Mouse (Mus musculus): ENCODE data around the gene Acin1. TPM values are rescaled to one million over a fixed set of nuclear protein-coding genes. Genes with fewer than 3 reads are reported as not detected.

The Acin1 gene
- polyA plus RNA-seq, 1 experiment from 2014 or later: 118 TPM

DNA sequence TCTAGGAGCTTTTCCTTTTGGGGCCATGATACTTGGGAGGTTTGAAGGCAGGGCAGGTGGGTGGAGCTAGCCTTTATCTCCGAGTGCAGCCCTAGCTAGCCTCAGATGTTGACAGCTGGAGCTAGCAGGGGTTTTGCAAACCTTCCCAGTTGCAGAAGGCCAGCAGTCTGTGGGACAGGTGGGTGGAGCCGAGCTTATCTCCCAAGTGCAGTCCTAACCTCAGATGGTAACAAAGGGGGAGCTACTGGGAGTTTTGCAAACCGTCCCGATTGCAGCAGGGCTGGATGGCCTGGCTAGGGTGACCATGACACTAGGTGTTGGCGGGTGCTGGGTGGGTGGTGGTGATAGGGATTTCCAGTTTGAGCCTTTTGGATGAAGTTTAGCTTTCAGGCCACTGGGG lies 19.1 kb upstream of the Acin1 start:
- H3K9me3 ChIP-seq (ENCODE audit: control insufficient read depth, low read length): no peaks in the 10 kb centered on the region
- DNase-seq (ENCODE audit: low spot score) (no peak), ATAC-seq (ENCODE audit: insufficient read depth, low FRiP score, low TSS enrichment) (no peak)
- H3K4me1 ChIP-seq (ENCODE audit: control insufficient read depth, insufficient read depth, low read length): no peaks in the 10 kb centered on the region
- 60% methylated on average over 5 of the region's 5 CpGs for WGBS
- no peaks in the 10 kb centered on the region for H3K36me3 ChIP-seq (ENCODE audit: control insufficient read depth, insufficient read depth, low read length)
- H3K9ac ChIP-seq (ENCODE audit: low read length): no peak overlapping the region
- no peaks in the 10 kb centered on the region for H3K27me3 ChIP-seq (ENCODE audit: control insufficient read depth, insufficient read depth, low read length)
- H3K4me3 ChIP-seq (ENCODE audit: low read depth, low read length): no peak overlapping the region
- no peak overlapping the region for H3K27ac ChIP-seq (ENCODE audit: low read depth, low read length)
- no peak overlapping the region for H3K4me2 ChIP-seq (ENCODE audit: low read depth)

DNA sequence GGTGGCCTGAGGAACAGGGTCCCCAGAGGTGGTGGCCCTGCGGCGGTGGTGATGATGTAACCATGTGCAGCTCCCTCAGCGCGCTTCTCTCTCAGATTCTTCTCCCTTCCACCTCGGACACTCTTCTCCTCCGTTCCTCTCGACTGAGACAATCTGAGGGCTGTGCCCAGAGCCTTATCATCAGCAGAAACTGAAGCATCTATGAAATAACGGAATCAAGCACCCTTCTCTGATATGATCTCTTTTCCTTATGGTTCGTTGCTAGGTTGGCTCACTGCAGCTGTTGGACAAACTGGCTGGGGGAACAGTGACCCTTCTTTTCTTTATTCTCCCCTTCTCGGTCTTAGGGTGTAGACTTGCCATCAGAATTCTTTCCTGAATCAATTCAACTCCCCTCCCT lies 16.5 kb upstream of the Acin1 start:
- Histone ChIP-seq H3K36me3 (ENCODE audit: control insufficient read depth, insufficient read depth, low read length) (no peaks in the 10 kb centered on the region), H3K4me3 (ENCODE audit: low read depth, low read length) (no peak overlapping the region), H3K4me2 (ENCODE audit: low read depth) (no peak overlapping the region), H3K27ac (ENCODE audit: low read depth, low read length) (no peak overlapping the region), H3K27me3 (ENCODE audit: control insufficient read depth, insufficient read depth, low read length) (no peaks in the 10 kb centered on the region), H3K9ac (ENCODE audit: low read length) (no peak overlapping the region), H3K4me1 (ENCODE audit: control insufficient read depth, insufficient read depth, low read length) (no peaks in the 10 kb centered on the region), H3K9me3 (ENCODE audit: control insufficient read depth, low read length) (no peaks in the 10 kb centered on the region)
- no peak for ATAC-seq (ENCODE audit: insufficient read depth, low FRiP score, low TSS enrichment)
- 65% methylated on average over 10 of the region's 10 CpGs for WGBS
- DNase-seq (ENCODE audit: low spot score): no peak

DNA sequence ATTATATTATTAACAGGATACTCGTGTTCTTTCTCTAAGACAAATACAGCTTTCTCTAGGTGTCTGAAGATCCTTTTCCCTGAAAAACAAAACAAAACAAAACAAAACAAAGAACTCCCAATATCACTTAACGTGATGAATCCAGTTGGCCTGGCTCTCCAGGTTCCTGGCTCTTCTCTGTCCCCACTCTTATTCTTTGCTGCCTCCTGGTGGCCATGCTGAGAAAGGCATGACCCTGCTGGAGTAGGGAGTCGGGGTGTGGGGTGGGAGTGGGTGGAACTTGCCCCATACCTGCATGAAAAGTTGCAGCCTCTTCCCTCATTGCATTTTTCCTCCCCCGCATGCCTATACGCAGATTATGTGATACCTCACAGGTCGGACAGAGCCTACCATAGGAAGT lies 14.6 kb upstream of the Acin1 start:
- DNase-seq (ENCODE audit: low spot score) (peak; percentile 77), ATAC-seq (ENCODE audit: insufficient read depth, low FRiP score, low TSS enrichment) (no peak)
- Histone ChIP-seq H3K9ac (ENCODE audit: low read length) (no peak overlapping the region), H3K9me3 (ENCODE audit: control insufficient read depth, low read length) (no peaks in the 10 kb centered on the region), H3K27me3 (ENCODE audit: control insufficient read depth, insufficient read depth, low read length) (no peaks in the 10 kb centered on the region), H3K4me3 (ENCODE audit: low read depth, low read length) (no peak overlapping the region), H3K4me1 (ENCODE audit: control insufficient read depth, insufficient read depth, low read length) (no peaks in the 10 kb centered on the region), H3K27ac (ENCODE audit: low read depth, low read length) (no peak overlapping the region), H3K4me2 (ENCODE audit: low read depth) (no peak overlapping the region), H3K36me3 (ENCODE audit: control insufficient read depth, insufficient read depth, low read length) (no peaks in the 10 kb centered on the region)
- 7% methylated on average over 6 of the region's 6 CpGs for WGBS

DNA sequence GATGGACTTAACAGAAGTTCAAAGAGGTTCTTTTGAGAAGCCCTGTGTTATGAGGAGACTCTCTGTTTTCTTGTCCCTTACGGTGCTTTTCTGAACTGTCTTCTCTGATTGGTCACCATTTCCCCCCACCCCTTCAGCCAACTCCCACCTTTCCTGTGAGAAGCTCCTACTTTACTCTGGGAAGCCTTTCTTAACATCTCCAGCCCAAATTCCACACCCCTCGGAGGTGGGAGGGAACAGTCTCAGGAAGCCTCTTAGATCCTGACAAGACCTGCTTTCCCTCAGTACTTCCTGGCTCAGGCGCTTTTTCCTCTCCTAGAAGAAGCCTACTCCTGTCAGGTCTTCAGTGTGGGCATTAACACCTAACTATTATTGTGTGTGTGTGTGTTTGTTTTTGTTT lies 12.9 kb upstream of the Acin1 start:
- 47% methylated on average over 3 of the region's 3 CpGs for WGBS
- no peak overlapping the region for H3K27ac ChIP-seq (ENCODE audit: low read depth, low read length)
- no peak overlapping the region for H3K9ac ChIP-seq (ENCODE audit: low read length)
- H3K9me3 ChIP-seq (ENCODE audit: control insufficient read depth, low read length): no peaks in the 10 kb centered on the region
- no peaks in the 10 kb centered on the region for H3K36me3 ChIP-seq (ENCODE audit: control insufficient read depth, insufficient read depth, low read length)
- DNase-seq (ENCODE audit: low spot score): no peak
- H3K4me1 ChIP-seq (ENCODE audit: control insufficient read depth, insufficient read depth, low read length): no peaks in the 10 kb centered on the region
- ATAC-seq (ENCODE audit: insufficient read depth, low FRiP score, low TSS enrichment): no peak
- no peak overlapping the region for H3K4me3 ChIP-seq (ENCODE audit: low read depth, low read length)
- H3K4me2 ChIP-seq (ENCODE audit: low read depth): no peak overlapping the region
- no peaks in the 10 kb centered on the region for H3K27me3 ChIP-seq (ENCODE audit: control insufficient read depth, insufficient read depth, low read length)

DNA sequence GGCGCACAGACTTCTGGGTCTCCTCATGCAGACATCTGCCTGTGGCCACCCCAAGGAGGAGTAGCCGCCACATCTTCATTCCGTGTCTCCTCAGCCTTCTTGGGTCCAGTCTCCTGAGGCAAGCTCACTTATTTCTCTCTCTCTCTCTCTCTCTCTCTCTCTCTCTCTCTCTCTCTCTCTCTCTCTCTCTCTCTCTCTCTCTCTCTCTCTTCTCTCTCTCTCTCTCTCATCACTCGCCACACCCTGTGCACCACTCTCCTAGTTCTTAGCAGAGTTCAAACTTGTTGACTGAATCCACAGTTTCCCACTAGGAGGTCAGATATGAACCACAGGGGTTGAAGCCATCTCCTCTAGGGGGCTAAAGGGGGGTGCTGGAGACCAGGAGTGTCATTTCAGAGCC lies 12.0 kb upstream of the Acin1 start, which contains the start of gene Gm29776:
TSS of gene Gm29776 (minus strand) at position 101 of the 400 bp plus-strand sequence.
- no peaks in the 10 kb centered on the region for H3K36me3 ChIP-seq (ENCODE audit: control insufficient read depth, insufficient read depth, low read length)
- no peak within 1 kb of the TSS for H3K4me3 ChIP-seq (ENCODE audit: low read depth, low read length)
- WGBS: 63% methylated on average over 4 of the region's 4 CpGs
- H3K4me2 ChIP-seq (ENCODE audit: low read depth): no peak within 1 kb of the TSS
- H3K9me3 ChIP-seq (ENCODE audit: control insufficient read depth, low read length): no peaks in the 10 kb centered on the region
- no peaks in the 10 kb centered on the region for H3K27me3 ChIP-seq (ENCODE audit: control insufficient read depth, insufficient read depth, low read length)
- H3K9ac ChIP-seq (ENCODE audit: low read length): no peak within 1 kb of the TSS
- no peak for ATAC-seq (ENCODE audit: insufficient read depth, low FRiP score, low TSS enrichment)
- no peaks in the 10 kb centered on the region for H3K4me1 ChIP-seq (ENCODE audit: control insufficient read depth, insufficient read depth, low read length)
- H3K27ac ChIP-seq (ENCODE audit: low read depth, low read length): no peak within 1 kb of the TSS
- DNase-seq (ENCODE audit: low spot score): no peak

DNA sequence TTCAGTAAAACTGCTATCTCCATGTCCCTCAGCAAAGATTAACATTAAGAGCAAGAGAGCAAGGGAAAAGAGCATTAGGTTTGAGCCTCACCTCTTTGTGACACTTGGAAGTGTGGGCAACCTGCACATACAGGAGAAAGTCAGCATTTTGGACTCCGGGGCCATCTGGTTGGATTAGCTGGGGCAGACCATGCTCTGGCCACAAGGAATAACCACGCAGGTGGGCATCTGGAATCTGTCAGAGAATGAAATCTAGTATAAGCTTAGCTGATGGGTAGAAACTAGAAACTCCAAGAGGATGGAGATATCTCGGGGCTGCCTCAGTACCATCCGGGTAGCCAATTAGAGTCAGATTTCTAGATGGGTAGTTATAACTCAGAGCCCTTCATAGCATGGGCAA lies 10.0 kb upstream of the Acin1 start:
- WGBS: 90% methylated on average over 4 of the region's 4 CpGs
- no peaks in the 10 kb centered on the region for H3K4me1 ChIP-seq (ENCODE audit: control insufficient read depth, insufficient read depth, low read length)
- H3K9ac ChIP-seq (ENCODE audit: low read length): no peak overlapping the region
- H3K9me3 ChIP-seq (ENCODE audit: control insufficient read depth, low read length): no peaks in the 10 kb centered on the region
- peaks cover 5% of the 10 kb centered on the region for H3K36me3 ChIP-seq (ENCODE audit: control insufficient read depth, insufficient read depth, low read length)
- no peak overlapping the region for H3K4me3 ChIP-seq (ENCODE audit: low read depth, low read length)
- H3K4me2 ChIP-seq (ENCODE audit: low read depth): no peak overlapping the region
- no peak overlapping the region for H3K27ac ChIP-seq (ENCODE audit: low read depth, low read length)
- no peaks in the 10 kb centered on the region for H3K27me3 ChIP-seq (ENCODE audit: control insufficient read depth, insufficient read depth, low read length)
- ATAC-seq (ENCODE audit: insufficient read depth, low FRiP score, low TSS enrichment): no peak
- no peak for DNase-seq (ENCODE audit: low spot score)

DNA sequence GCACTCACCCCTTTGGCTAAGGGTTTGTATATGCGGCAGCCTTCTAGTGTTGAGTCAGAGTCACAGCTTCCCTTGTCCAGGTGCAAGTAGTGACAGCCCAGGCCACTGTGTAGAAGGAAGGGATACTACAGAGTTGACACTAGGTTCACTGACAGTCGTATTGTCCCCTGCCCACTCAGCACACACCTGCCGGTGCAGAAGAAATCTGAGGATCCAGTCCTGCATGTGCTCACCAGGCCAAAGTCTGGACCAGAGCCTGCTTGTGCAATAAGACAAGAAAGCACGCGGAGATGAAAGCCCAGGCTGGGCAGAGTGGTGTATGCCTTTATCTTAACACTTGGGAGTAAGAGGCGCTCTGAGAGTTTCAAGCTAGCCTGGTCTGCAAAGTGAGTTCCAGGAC lies 8.3 kb upstream of the Acin1 start:
- Histone ChIP-seq H3K27me3 (ENCODE audit: control insufficient read depth, insufficient read depth, low read length) (no peaks in the 10 kb centered on the region), H3K27ac (ENCODE audit: low read depth, low read length) (no peak overlapping the region), H3K9ac (ENCODE audit: low read length) (no peak overlapping the region), H3K4me2 (ENCODE audit: low read depth) (no peak overlapping the region), H3K4me3 (ENCODE audit: low read depth, low read length) (no peak overlapping the region), H3K4me1 (ENCODE audit: control insufficient read depth, insufficient read depth, low read length) (no peaks in the 10 kb centered on the region), H3K9me3 (ENCODE audit: control insufficient read depth, low read length) (no peaks in the 10 kb centered on the region), H3K36me3 (ENCODE audit: control insufficient read depth, insufficient read depth, low read length) (peaks cover 9% of the 10 kb centered on the region)
- DNase-seq (ENCODE audit: low spot score) (no peak), ATAC-seq (ENCODE audit: insufficient read depth, low FRiP score, low TSS enrichment) (no peak)
- 80% methylated on average over 6 of the region's 6 CpGs for WGBS

DNA sequence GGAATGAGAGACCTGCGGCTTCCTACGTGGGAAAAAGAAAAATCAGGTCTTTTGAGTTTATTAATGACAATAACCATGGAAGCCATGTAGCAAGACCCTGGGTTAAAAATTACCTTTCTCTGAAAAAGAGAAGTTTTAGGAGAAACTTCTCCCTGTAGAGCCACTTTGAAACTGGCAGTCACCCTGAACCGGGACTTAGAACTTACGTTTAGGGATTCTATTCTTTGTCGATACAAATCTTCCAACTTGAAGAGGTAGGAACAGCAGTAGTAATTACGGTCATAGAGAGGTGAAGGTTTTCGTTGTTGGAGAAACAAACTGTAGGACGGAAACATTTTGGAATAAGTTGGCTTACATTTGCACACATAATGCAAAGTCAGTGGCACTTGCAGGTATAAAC lies 520 bp upstream of the Acin1 start:
- Histone ChIP-seq H3K27me3 (ENCODE audit: control insufficient read depth, insufficient read depth, low read length) (no peaks in the 10 kb centered on the region), H3K9ac (ENCODE audit: low read length) (peak overlapping the region; percentile 65), H3K4me3 (ENCODE audit: low read depth, low read length) (peak overlapping the region; percentile 84), H3K4me2 (ENCODE audit: low read depth) (peak overlapping the region; percentile 63), H3K9me3 (ENCODE audit: control insufficient read depth, low read length) (no peaks in the 10 kb centered on the region), H3K27ac (ENCODE audit: low read depth, low read length) (no peak overlapping the region), H3K36me3 (ENCODE audit: control insufficient read depth, insufficient read depth, low read length) (peaks cover 9% of the 10 kb centered on the region), H3K4me1 (ENCODE audit: control insufficient read depth, insufficient read depth, low read length) (peaks cover 10% of the 10 kb centered on the region)
- ATAC-seq (ENCODE audit: insufficient read depth, low FRiP score, low TSS enrichment) (no peak), DNase-seq (ENCODE audit: low spot score) (no peak)
- WGBS: 10% methylated on average over 8 of the region's 8 CpGs

DNA sequence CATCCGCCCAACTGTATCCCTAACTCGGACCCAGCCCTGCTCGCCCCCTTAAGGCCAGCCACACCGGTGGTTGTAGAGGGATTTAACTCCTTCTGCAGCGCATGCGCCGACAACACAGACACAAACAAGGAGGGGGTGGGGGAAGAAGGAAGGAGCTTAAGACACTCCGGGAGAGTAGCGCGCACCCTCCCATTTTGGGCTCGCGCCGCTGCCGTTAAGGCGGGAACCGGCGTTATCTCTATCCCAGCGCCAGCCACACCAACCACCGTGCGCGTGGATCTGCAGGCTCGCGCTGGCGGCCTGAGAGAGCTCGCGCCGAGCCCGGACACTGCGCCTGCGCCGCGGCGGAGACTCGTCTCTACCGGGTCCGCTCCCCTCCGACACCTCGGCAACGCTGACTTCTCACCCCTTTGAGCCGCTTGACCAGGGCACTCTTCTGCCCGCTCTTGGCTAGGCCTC lies 639 bp downstream of the Acin1 start, which contains the start of gene 1700123O20Rik:
TSS of gene 1700123O20Rik (plus strand) at position 154 of the 459 bp plus-strand sequence.
- peak; percentile 77 for ATAC-seq (ENCODE audit: insufficient read depth, low FRiP score, low TSS enrichment)
- H3K9me3 ChIP-seq (ENCODE audit: control insufficient read depth, low read length): no peaks in the 10 kb centered on the region
- peaks cover 10% of the 10 kb centered on the region for H3K4me1 ChIP-seq (ENCODE audit: control insufficient read depth, insufficient read depth, low read length)
- peak within 1 kb of the TSS; percentile 95 for H3K9ac ChIP-seq (ENCODE audit: low read length)
- H3K36me3 ChIP-seq (ENCODE audit: control insufficient read depth, insufficient read depth, low read length): peaks cover 9% of the 10 kb centered on the region
- under 1% methylated on average over 41 of the region's 41 CpGs for WGBS
- H3K27me3 ChIP-seq (ENCODE audit: control insufficient read depth, insufficient read depth, low read length): no peaks in the 10 kb centered on the region
- peak within 1 kb of the TSS; percentile 63 for H3K4me2 ChIP-seq (ENCODE audit: low read depth)
- peak within 1 kb of the TSS; percentile 84 for H3K4me3 ChIP-seq (ENCODE audit: low read depth, low read length)
- H3K27ac ChIP-seq (ENCODE audit: low read depth, low read length): peak within 1 kb of the TSS; percentile 90
- DNase-seq (ENCODE audit: low spot score): peak; percentile 88

Measured in neural tube, embryonic 11.5 days (tissue).